Mouse (Mus musculus) inflammation-experienced regulatory T-cells, adult 6 months (primary cell): ENCODE results near the gene Hoxb8. TPM values are rescaled to one million over a fixed set of nuclear protein-coding genes. Genes with fewer than 3 reads are reported as not detected.

ENCODE experiments used
- ATAC-seq: one replicate; pipeline ENCODE4 v1.8.0; 2017
- polyA plus RNA-seq, 3 experiments: library from polyadenylated mRNA; unstranded; fragments of 100-300 nt; shearing (Covaris generic); gene quantifications; one replicate each; pipeline ENCODE4 v1.2.1; 2017

Gene Hoxb8
- polyA plus RNA-seq, 3 experiments from 2014 or later, result not detected

- no peak for ATAC-seq
Observed at GRCm38 (mm10) chr11:96300354-96301063, 18.8 kb downstream of the Hoxb8 start.

- ATAC-seq, result no peak
Observed at GRCm38 (mm10) chr11:96301064-96301431, 19.3 kb downstream of the Hoxb8 start.

- no peak for ATAC-seq
Observed at GRCm38 (mm10) chr11:96301837-96302236, 20.1 kb downstream of the Hoxb8 start.

GRCm38 (mm10) chr11:96302381-96303150 lies 20.9 kb downstream of the Hoxb8 start:
- ATAC-seq, result no peak

GRCm38 (mm10) chr11:96303151-96304099 lies 21.7 kb downstream of the Hoxb8 start, which contains the start of gene Hoxb5:
Gene Hoxb5, plus strand, starts transcription at chr11:96303336.
- ATAC-seq, result peak; percentile 77

- no peak for ATAC-seq
Observed at GRCm38 (mm10) chr11:96304381-96305195, 22.9 kb downstream of the Hoxb8 start.

- ATAC-seq, result no peak
Observed at GRCm38 (mm10) chr11:96305505-96306182, 23.9 kb downstream of the Hoxb8 start.

- no peak for ATAC-seq
Observed at GRCm38 (mm10) chr11:96306183-96306907, 24.6 kb downstream of the Hoxb8 start.

- ATAC-seq, result no peak
Observed at GRCm38 (mm10) chr11:96306908-96307269, 25.2 kb downstream of the Hoxb8 start.

GRCm38 (mm10) chr11:96308763-96309162 lies 27.1 kb downstream of the Hoxb8 start:
- no peak for ATAC-seq

- no peak for ATAC-seq
Observed at GRCm38 (mm10) chr11:96309288-96309687, 27.6 kb downstream of the Hoxb8 start.

- ATAC-seq, result no peak
Observed at GRCm38 (mm10) chr11:96310183-96310938, 28.7 kb downstream of the Hoxb8 start.

GRCm38 (mm10) chr11:96311097-96311496 lies 29.4 kb downstream of the Hoxb8 start:
- peak; percentile 30 for ATAC-seq

- peak; percentile 80 for ATAC-seq
Observed at GRCm38 (mm10) chr11:96311520-96312417, 30.1 kb downstream of the Hoxb8 start.

GRCm38 (mm10) chr11:96313134-96313533 lies 31.4 kb downstream of the Hoxb8 start:
- ATAC-seq, result no peak

- no peak for ATAC-seq
Observed at GRCm38 (mm10) chr11:96313806-96314428, 32.2 kb downstream of the Hoxb8 start.

GRCm38 (mm10) chr11:96314671-96315343 lies 33.1 kb downstream of the Hoxb8 start:
- ATAC-seq, result peak; percentile 5

GRCm38 (mm10) chr11:96315344-96315681 lies 33.6 kb downstream of the Hoxb8 start:
- ATAC-seq, result no peak
